Comparison of ENCODE assay signal across 11 mouse cellular contexts in genomic region chrX:106964326-106964725, GRCm38 (mm10). TPM values are rescaled to one million over a fixed set of nuclear protein-coding genes. Genes with fewer than 3 reads are reported as not detected.
DNase-seq lines count a peak whose midpoint lies in the region; ATAC-seq and TF ChIP-seq lines count a peak whose summit lies in the region.
"Had no signal": no experiment of that assay in that cellular context is flagged by ENCODE, and none has a peak within 500 bp of the region (broad histone marks: within the 10 kb centered on the region; RNA-seq: fewer than 3 reads in every experiment).

No protein-coding gene starts in this region.

- no peaks in the 10 kb centered on the region for H3K4me1 ChIP-seq in liver, postnatal 0 days (ENCODE audit: insufficient read depth)
- H3K4me1 ChIP-seq in intestine, postnatal 0 days (replicated peaks; ENCODE audit: control insufficient read depth, insufficient read depth, low read length) = no peaks in the 10 kb centered on the region
- H3K4me1 ChIP-seq: midbrain, embryonic 12.5 days had no signal

- ATAC-seq in liver, postnatal 0 days = no peak
- no peak for ATAC-seq in intestine, postnatal 0 days

- H3K27me3 ChIP-seq in liver, postnatal 0 days (ENCODE audit: insufficient read depth, low read length) = peaks cover 3% of the 10 kb centered on the region; the same call in 1 of the 2 replicates
- no peaks in the 10 kb centered on the region for H3K27me3 ChIP-seq in intestine, postnatal 0 days (replicated peaks; ENCODE audit: control insufficient read depth, insufficient read depth, low read length)
- H3K27me3 ChIP-seq: midbrain, embryonic 12.5 days had no signal

- H3K9ac ChIP-seq in liver, postnatal 0 days (replicated peaks) = no peak overlapping the region
- H3K9ac ChIP-seq in intestine, postnatal 0 days (ENCODE audit: low read depth, low read length) = no peak overlapping the region
- H3K9ac ChIP-seq: midbrain, embryonic 12.5 days had no signal

- H3K36me3 ChIP-seq in liver, postnatal 0 days (replicated peaks; ENCODE audit: insufficient read depth, low read length) = no peaks in the 10 kb centered on the region
- no peaks in the 10 kb centered on the region for H3K36me3 ChIP-seq in intestine, postnatal 0 days (ENCODE audit: control insufficient read depth, insufficient read depth)
- H3K36me3 ChIP-seq: midbrain, embryonic 12.5 days had no signal

- no peaks in the 10 kb centered on the region for H3K9me3 ChIP-seq in liver, postnatal 0 days (ENCODE audit: low read length)
- H3K9me3 ChIP-seq in intestine, postnatal 0 days (ENCODE audit: control insufficient read depth) = no peaks in the 10 kb centered on the region
- H3K9me3 ChIP-seq: midbrain, embryonic 12.5 days had no signal

- no peak overlapping the region for H3K4me2 ChIP-seq in liver, postnatal 0 days (ENCODE audit: low read depth, low read length)
- H3K4me2 ChIP-seq in intestine, postnatal 0 days (replicated peaks; ENCODE audit: low read depth) = no peak overlapping the region
- H3K4me2 ChIP-seq: midbrain, embryonic 12.5 days had no signal

- WGBS in liver, postnatal 0 days (ENCODE audit: insufficient replicate concordance) = 56% methylated on average over 2 of the region's 2 CpGs
- 63% methylated on average over 2 of the region's 2 CpGs for WGBS in intestine, postnatal 0 days

- H3K27ac ChIP-seq in liver, postnatal 0 days (ENCODE audit: low read depth) = no peak overlapping the region
- H3K27ac ChIP-seq in intestine, postnatal 0 days (ENCODE audit: low read depth, low read length) = no peak overlapping the region
- H3K27ac ChIP-seq: midbrain, embryonic 12.5 days had no signal

- no peak for TF ChIP-seq EP300 in liver, postnatal 0 days (IDR thresholded peaks at IDR 0.05; ENCODE audit: low read depth)

- no peak overlapping the region for H3K4me3 ChIP-seq in liver, postnatal 0 days (ENCODE audit: low read depth, low read length)
- H3K4me3 ChIP-seq in intestine, postnatal 0 days (ENCODE audit: low read depth, low read length) = no peak overlapping the region
- H3K4me3 ChIP-seq: midbrain, embryonic 12.5 days had no signal

- DNase-seq in cerebellum, postnatal 10 days = peak; percentile 27 to 45
- no peak for DNase-seq in cerebellum, adult 11 months
- DNase-seq in liver, postnatal 0 days = peak; percentile 19
- DNase-seq in liver = no peak
- DNase-seq in gastrocnemius, postnatal 25 days = peak; percentile 15
- peak; percentile 73 for DNase-seq in lung, postnatal 36 days
- no peak for DNase-seq in kidney, adult 11 months
- DNase-seq: cerebellum, adult 9-10 months; thymus, adult 2 months had no signal

- no peak for TF ChIP-seq CTCF in liver, postnatal 0 days (IDR thresholded peaks at IDR 0.05; ENCODE audit: low read depth)
- no peak for TF ChIP-seq CTCF in intestine, postnatal 0 days (IDR thresholded peaks at IDR 0.05; ENCODE audit: low read depth)

RNA-seq across cellular contexts. Expression of gene Lpar4, which starts 43.9 kb away (rescaled TPM):
- 0.79 and 1.0 TPM in 2 replicates for polyA plus RNA-seq in liver, postnatal 0 days (2015; fragmentation: Nextera tagmentation; extraction: Ambion mirVana)
- total RNA-seq in gastrocnemius, postnatal 25 days (2021) = 1 to 10 TPM; 1.2 to 1.4 TPM
- polyA plus RNA-seq in intestine, postnatal 0 days (2015; fragmentation: Nextera tagmentation; extraction: Ambion mirVana) = 4.5 and 4.6 TPM in 2 replicates

Comparison
In these comparisons a context has a peak if more than half of its experiments do, and no peak if none do; other contexts are left out.
1. DNase-seq: peak in cerebellum, postnatal 10 days (2 of 2), liver, postnatal 0 days (single experiment), gastrocnemius, postnatal 25 days (single experiment) and lung, postnatal 36 days (single experiment); none in cerebellum, adult 11 months (single experiment), liver (single experiment) and kidney, adult 11 months (single experiment).